Mouse (Mus musculus) stomach, adult 2 months (tissue): Measurements from ENCODE around the gene Dnajc14. TPM values are rescaled to one million over a fixed set of nuclear protein-coding genes. Genes with fewer than 3 reads are reported as not detected.

Source experiments
- polyA plus RNA-seq: library from polyadenylated mRNA; depleted of rRNA; stranded (reverse); fragments of >200 nt; gene quantifications from 2 replicates; pipeline ENCODE4 v1.2.3, GENCODE M21; 2012; rRNA removed

The Dnajc14 gene
- polyA plus RNA-seq = 4.2 and 6.2 TPM in 2 replicates

DNA sequence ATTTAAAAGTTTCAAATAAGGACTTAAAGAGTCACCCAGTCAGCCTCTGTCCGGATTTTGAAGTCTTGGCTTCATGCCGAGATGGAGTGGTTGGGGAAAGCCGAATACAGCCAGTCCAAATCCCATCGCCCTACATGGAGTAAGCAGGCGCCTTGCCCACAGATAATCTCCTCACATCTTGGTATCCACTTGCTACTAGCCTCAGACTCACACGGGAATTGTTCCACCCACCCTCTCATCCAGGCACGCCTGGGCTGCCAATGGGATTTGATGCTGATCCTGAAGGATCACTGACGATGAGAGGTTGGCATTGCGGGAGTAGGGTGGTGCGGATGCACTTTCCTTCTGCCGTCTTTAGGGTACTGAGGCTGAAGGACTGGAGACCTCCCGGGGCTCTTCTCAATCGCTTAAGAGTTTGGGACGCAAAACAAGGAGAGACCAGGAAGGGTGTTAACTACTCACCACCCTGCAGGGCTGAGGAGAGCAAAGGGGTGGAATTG is at the start of gene Dnajc14:
TSS of gene Dnajc14 (plus strand) at position 292 of the 500 bp plus-strand sequence.

DNA sequence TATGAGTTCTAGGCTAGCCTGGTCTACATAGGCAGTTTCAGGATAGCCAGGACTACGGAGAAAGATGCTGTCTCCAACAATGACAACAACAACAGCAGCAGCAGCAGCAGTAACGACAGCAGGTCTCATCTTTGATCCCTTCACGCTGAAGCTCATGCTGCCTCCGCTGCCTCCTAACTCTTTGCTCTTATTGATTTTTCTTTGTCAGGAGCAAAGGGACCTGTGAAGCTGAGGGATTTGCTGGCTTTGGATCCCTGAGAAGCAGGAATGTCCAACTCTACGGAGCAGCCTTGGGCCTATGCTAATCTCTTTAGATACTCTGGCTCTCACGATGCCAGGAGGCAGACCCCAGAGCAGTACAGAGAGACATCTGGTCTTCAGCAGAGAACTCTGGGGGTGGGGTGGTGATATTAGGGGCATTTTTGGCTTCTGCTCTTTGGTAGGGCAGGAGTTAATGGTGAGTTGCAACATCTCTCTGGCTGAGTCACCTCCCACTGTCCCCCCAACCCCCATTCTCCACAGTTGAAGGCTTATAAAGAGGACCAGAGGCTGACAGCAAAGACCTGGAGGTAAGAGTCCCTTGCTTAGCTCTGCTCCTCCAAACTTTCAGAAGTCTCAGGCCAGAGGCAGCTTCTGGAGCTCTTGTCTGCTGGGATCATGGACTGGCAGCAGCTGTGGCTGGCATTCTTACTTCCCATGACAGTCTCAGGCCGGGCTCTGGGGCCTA is 13.3 kb upstream of the Dnajc14 start, which contains the start of gene Mmp19:
TSS of gene Mmp19 (plus strand) at position 513 of the 727 bp plus-strand sequence.

DNA sequence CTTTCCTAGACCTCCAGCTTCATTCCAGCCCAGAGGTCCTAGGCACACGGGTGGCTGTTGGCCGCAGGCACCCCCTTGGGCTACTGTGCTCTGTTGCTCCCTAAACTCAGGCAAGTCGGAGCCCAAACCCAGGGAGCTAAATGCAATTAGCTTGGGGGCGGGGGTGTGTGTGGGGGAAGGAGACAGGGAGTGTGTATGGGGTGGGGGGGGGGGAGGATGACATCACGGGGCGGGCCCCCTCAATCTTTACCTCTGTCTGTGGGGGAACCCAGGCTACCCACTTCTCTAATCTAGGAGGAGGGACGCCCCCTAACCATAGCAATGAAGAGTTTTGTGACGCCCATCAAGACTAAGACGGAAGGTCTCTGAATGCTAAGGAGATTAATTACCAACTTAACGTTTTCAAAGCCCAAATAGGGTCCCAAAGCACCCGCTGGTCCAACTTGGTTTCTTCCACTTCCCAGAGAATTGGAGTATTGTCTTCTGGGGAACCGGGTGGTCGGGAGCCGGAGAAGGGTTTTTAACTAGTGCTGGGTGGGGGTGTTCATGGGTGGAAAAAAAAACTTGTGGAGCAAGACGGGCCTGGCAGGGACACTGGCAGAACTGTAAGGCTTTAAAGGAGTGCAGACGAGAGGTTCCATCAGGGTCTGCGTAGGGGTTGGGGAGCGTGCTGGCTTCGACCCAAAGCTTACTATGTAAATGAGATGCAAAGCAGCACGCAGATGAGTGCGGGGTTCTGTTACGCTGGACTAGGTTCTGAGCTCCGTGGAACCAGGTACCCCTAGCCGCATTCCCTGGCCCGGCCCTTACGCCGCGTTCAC is 619 bp downstream of the Dnajc14 start, which contains the start of gene Tmem198b:
TSS of gene Tmem198b (minus strand) at position 100 of the 821 bp plus-strand sequence.

DNA sequence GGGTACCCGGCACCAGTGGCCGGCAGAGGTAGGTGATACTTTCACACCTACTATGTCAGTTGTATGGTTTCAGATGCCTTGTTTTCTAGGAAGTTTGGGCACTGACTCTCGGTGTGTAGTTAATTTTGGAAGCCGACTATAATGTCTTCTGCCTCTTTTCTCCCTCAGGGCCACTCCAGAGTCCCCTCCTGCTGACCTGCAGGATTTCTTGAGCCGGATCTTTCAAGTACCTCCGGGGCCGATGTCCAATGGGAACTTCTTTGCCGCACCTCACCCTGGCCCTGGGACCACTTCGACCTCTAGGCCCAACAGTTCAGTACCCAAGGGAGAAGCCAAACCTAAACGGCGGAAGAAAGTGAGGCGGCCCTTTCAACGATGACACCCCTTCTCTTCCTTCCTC is 13.2 kb downstream of the Dnajc14 start, which contains the start of gene Sarnp:
TSS of gene Sarnp (plus strand) at position 301 of the 400 bp plus-strand sequence.

DNA sequence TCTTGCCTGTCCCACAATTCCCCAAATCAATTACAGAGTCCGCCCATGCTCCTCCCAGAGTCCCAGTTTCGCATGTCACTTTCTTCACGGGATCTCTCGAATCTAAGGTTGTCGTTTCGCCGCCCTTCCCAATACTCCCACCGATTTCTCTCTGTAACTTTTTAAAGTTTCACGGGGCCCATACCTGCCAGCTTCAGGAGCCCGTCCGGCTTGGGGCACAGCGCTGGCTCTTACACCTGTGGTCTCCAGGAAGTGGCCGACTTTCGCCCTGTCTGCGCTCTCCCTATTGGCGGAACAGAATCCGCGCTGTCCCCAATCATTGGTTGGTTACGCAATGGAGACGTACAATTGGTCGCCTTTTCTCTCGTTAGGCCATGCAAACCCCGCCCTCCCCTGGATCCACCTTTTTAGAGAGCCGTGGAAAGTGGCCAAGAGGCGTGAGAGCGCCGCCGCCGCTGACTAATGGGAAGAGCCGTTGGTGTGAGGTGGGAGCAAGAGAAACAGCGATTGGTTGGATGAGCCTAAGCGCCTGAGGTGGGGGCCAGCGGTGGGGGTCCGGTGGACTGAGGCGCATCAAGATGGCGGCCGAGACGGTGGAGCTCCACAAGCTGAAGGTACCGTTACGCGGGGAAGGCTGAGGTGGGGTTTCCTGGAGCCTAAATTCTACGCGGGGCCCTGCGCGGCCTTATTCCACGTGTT is 17.6 kb downstream of the Dnajc14 start, which contains the start of gene Ormdl2:
TSS of gene Ormdl2 (minus strand) at position 288 of the 699 bp plus-strand sequence.

Other genes with a start within 250 kb of the Dnajc14 start
- 4.8 and 7.2 TPM in 2 replicates for gene Pa2g4, start 238.1 kb upstream of the Dnajc14 start, polyA plus RNA-seq
- gene Erbb3, start 214.4 kb upstream of the Dnajc14 start, polyA plus RNA-seq = 15.2 and 18.8 TPM in 2 replicates
- gene Rps26, start 177.3 kb upstream of the Dnajc14 start, polyA plus RNA-seq = 506 and 586 TPM in 2 replicates
- gene Ikzf4, start 158.1 kb upstream of the Dnajc14 start, polyA plus RNA-seq = 0.70 and 0.71 TPM in 2 replicates
- 19.1 and 36.0 TPM in 2 replicates for gene Suox, start 130.0 kb upstream of the Dnajc14 start, polyA plus RNA-seq
- gene Rab5b, start 107.8 kb upstream of the Dnajc14 start, polyA plus RNA-seq = 35.8 and 44.6 TPM in 2 replicates
- gene Pmel, start 99.9 kb upstream of the Dnajc14 start, polyA plus RNA-seq = 1.5 and 1.8 TPM in 2 replicates
- 4.8 and 7.7 TPM in 2 replicates for gene Cdk2, start 99.0 kb upstream of the Dnajc14 start, polyA plus RNA-seq
- gene Dgka, start 59.2 kb upstream of the Dnajc14 start, polyA plus RNA-seq = 11.9 and 18.1 TPM in 2 replicates
- gene Pym1, start 56.2 kb upstream of the Dnajc14 start, polyA plus RNA-seq = 7.1 and 7.7 TPM in 2 replicates
- gene Mmp19, start 13.2 kb upstream of the Dnajc14 start, polyA plus RNA-seq = 1.2 and 1.7 TPM in 2 replicates
- gene Tmem198b, start 308 bp downstream of the Dnajc14 start, polyA plus RNA-seq = 9.4 and 11.5 TPM in 2 replicates
- gene Sarnp, start 13.3 kb downstream of the Dnajc14 start, polyA plus RNA-seq = 0.31 and 0.76 TPM in 2 replicates
- gene Ormdl2, start 17.6 kb downstream of the Dnajc14 start, polyA plus RNA-seq = 39.1 and 41.1 TPM in 2 replicates
- gene Gdf11, start 87.7 kb downstream of the Dnajc14 start, polyA plus RNA-seq = 0.54 TPM in 2 replicates
- 52.8 and 59.1 TPM in 2 replicates for gene Cd63, start 96.9 kb downstream of the Dnajc14 start, polyA plus RNA-seq
- gene Rdh5, start 118.8 kb downstream of the Dnajc14 start, polyA plus RNA-seq = 13.0 and 16.4 TPM in 2 replicates
- 50.6 and 55.1 TPM in 2 replicates for gene Bloc1s1, start 120.0 kb downstream of the Dnajc14 start, polyA plus RNA-seq
- gene Itga7, start 129.8 kb downstream of the Dnajc14 start, polyA plus RNA-seq = 45.3 and 45.5 TPM in 2 replicates
- gene Mettl7b, start 156.9 kb downstream of the Dnajc14 start, polyA plus RNA-seq = 2.9 and 4.1 TPM in 2 replicates
- gene Olfr9, start 185.4 kb downstream of the Dnajc14 start, polyA plus RNA-seq = not detected in 2 replicates
- gene Olfr763, start 206.7 kb downstream of the Dnajc14 start, polyA plus RNA-seq = not detected in 2 replicates
- gene Olfr764-ps1, start 235.8 kb downstream of the Dnajc14 start, polyA plus RNA-seq = not detected in 2 replicates
- not detected in 2 replicates for gene Olfr765, start 245.9 kb downstream of the Dnajc14 start, polyA plus RNA-seq